Comparison of ENCODE assay signal across 26 mouse cellular contexts in genomic region chr13:32115468-32115867, GRCm38 (mm10).
"Had no signal": no experiment of that assay in that cellular context is flagged by ENCODE, and none has a peak within 500 bp of the region (broad histone marks: within the 10 kb centered on the region; RNA-seq: fewer than 3 reads in every experiment).

No protein-coding gene starts in this region.

- H3K4me1 ChIP-seq: embryonic facial prominence, embryonic 12.5 days; embryonic facial prominence, embryonic 13.5 days; embryonic facial prominence, embryonic 15.5 days; forebrain, embryonic 10.5 days; forebrain, embryonic 12.5 days; forebrain, embryonic 13.5 days; forebrain, embryonic 15.5 days had no signal

- H3K27ac ChIP-seq: embryonic facial prominence, embryonic 12.5 days; embryonic facial prominence, embryonic 13.5 days; embryonic facial prominence, embryonic 15.5 days; forebrain, embryonic 10.5 days; forebrain, embryonic 12.5 days; forebrain, embryonic 13.5 days; forebrain, embryonic 15.5 days; gastrocnemius, adult 2 months; heart, adult 2 months had no signal

- H3K9me3 ChIP-seq: embryonic facial prominence, embryonic 12.5 days; embryonic facial prominence, embryonic 13.5 days; embryonic facial prominence, embryonic 15.5 days; forebrain, embryonic 10.5 days; forebrain, embryonic 12.5 days; forebrain, embryonic 13.5 days; forebrain, embryonic 15.5 days had no signal

- H3K27me3 ChIP-seq: embryonic facial prominence, embryonic 12.5 days; embryonic facial prominence, embryonic 13.5 days; embryonic facial prominence, embryonic 15.5 days; forebrain, embryonic 12.5 days; forebrain, embryonic 13.5 days; forebrain, embryonic 15.5 days had no signal

- H3K36me3 ChIP-seq: embryonic facial prominence, embryonic 12.5 days; embryonic facial prominence, embryonic 13.5 days; embryonic facial prominence, embryonic 15.5 days; forebrain, embryonic 10.5 days; forebrain, embryonic 12.5 days; forebrain, embryonic 15.5 days had no signal

- H3K4me3 ChIP-seq: embryonic facial prominence, embryonic 12.5 days; embryonic facial prominence, embryonic 13.5 days; embryonic facial prominence, embryonic 15.5 days; erythroblast, embryonic 14.5 days; forebrain, embryonic 10.5 days; forebrain, embryonic 12.5 days; forebrain, embryonic 13.5 days; forebrain, embryonic 15.5 days; gastrocnemius, adult 2 months; heart, adult 2 months had no signal

- DNase-seq: cerebellum, adult 2 months; cerebellum, adult 8-10 months; cerebellum, adult 9-10 months; cerebellum, adult 9-11 months; cerebellum, postnatal 10 days; cerebellum, postnatal 14 days; cerebellum, postnatal 25 days; cerebellum, postnatal 36 days; embryo, embryonic 11 days; forebrain, postnatal 0 days; gastrocnemius, adult 2 months; gastrocnemius, postnatal 10 days; gastrocnemius, postnatal 14 days; gastrocnemius, postnatal 25 days; gastrocnemius, postnatal 36 days; heart, adult 11 months; heart, adult 18-20 months; heart, adult 2 months had no signal
